Mouse (Mus musculus): ENCODE data around the gene Hoxb8. TPM values are rescaled to one million over a fixed set of nuclear protein-coding genes. Genes with fewer than 3 reads are reported as not detected.

Gene Hoxb8
- total and polyA plus RNA-seq, 2 experiments, result 0.04 TPM; not detected in 1

GRCm38 (mm10) chr11:96289837-96290236 lies 8.1 kb downstream of the Hoxb8 start:
- Histone ChIP-seq H3K4me3 (ENCODE audit: insufficient read depth, low read depth, low read length) (no peak overlapping the region), H3K9ac (ENCODE audit: low read depth, low read length) (no peak overlapping the region), H3K27ac (replicated peaks; ENCODE audit: insufficient read depth, low read depth, low read length) (no peak overlapping the region), H3K36me3 (ENCODE audit: control insufficient read depth, insufficient read depth, low read length) (no peaks in the 10 kb centered on the region), H3K79me2 (ENCODE audit: control insufficient read depth, insufficient read depth, low read length) (no peaks in the 10 kb centered on the region), H3K27me3 (ENCODE audit: control insufficient read depth, insufficient read depth, low read length) (peaks cover 18% of the 10 kb centered on the region), H3K4me1 (ENCODE audit: control insufficient read depth, insufficient read depth, low read length) (no peaks in the 10 kb centered on the region)
- WGBS, result 32% methylated on average over 6 of the region's 6 CpGs
- TF ChIP-seq CTCF (IDR thresholded peaks at IDR 0.05; ENCODE audit: low read depth, low read length), result no peak
- no peak for TF ChIP-seq POLR2A (IDR thresholded peaks at IDR 0.05; ENCODE audit: extremely low read depth, insufficient read depth, low read length)
- DNase-seq (ENCODE audit: extremely low read depth, low read depth, low spot score), result no peak

- H3K4me3 ChIP-seq (ENCODE audit: insufficient read depth, low read depth, low read length), result no peak overlapping the region
- no peak overlapping the region for H3K9ac ChIP-seq (ENCODE audit: low read depth, low read length)
- DNase-seq (ENCODE audit: extremely low read depth, low read depth, low spot score), result no peak
- H3K4me1 ChIP-seq (ENCODE audit: control insufficient read depth, insufficient read depth, low read length), result no peaks in the 10 kb centered on the region
- H3K79me2 ChIP-seq (ENCODE audit: control insufficient read depth, insufficient read depth, low read length), result no peaks in the 10 kb centered on the region
- 30% methylated on average over 17 of the region's 17 CpGs for WGBS
- TF ChIP-seq CTCF (IDR thresholded peaks at IDR 0.05; ENCODE audit: low read depth, low read length), result no peak
- TF ChIP-seq POLR2A (IDR thresholded peaks at IDR 0.05; ENCODE audit: extremely low read depth, insufficient read depth, low read length), result no peak
- H3K27me3 ChIP-seq (ENCODE audit: control insufficient read depth, insufficient read depth, low read length), result peaks cover 19% of the 10 kb centered on the region
- no peaks in the 10 kb centered on the region for H3K36me3 ChIP-seq (ENCODE audit: control insufficient read depth, insufficient read depth, low read length)
- no peak overlapping the region for H3K27ac ChIP-seq (replicated peaks; ENCODE audit: insufficient read depth, low read depth, low read length)
Measured at GRCm38 (mm10) chr11:96290705-96291355, 9.1 kb downstream of the Hoxb8 start.

GRCm38 (mm10) chr11:96291681-96292564 lies 10.2 kb downstream of the Hoxb8 start, which contains the start of gene Hoxb6:
Hoxb6 (plus strand) TSS chr11:96292476.
- H3K79me2 ChIP-seq (ENCODE audit: control insufficient read depth, insufficient read depth, low read length), result no peaks in the 10 kb centered on the region
- peaks cover 21% of the 10 kb centered on the region for H3K27me3 ChIP-seq (ENCODE audit: control insufficient read depth, insufficient read depth, low read length)
- H3K27ac ChIP-seq (replicated peaks; ENCODE audit: insufficient read depth, low read depth, low read length), result no peak within 1 kb of the TSS
- 14% methylated on average over 22 of the region's 22 CpGs for WGBS
- H3K9ac ChIP-seq (ENCODE audit: low read depth, low read length), result no peak within 1 kb of the TSS
- no peaks in the 10 kb centered on the region for H3K4me1 ChIP-seq (ENCODE audit: control insufficient read depth, insufficient read depth, low read length)
- no peaks in the 10 kb centered on the region for H3K36me3 ChIP-seq (ENCODE audit: control insufficient read depth, insufficient read depth, low read length)
- TF ChIP-seq POLR2A (IDR thresholded peaks at IDR 0.05; ENCODE audit: extremely low read depth, insufficient read depth, low read length), result no peak
- TF ChIP-seq CTCF (IDR thresholded peaks at IDR 0.05; ENCODE audit: low read depth, low read length), result no peak
- DNase-seq (ENCODE audit: extremely low read depth, low read depth, low spot score), result no peak
- H3K4me3 ChIP-seq (ENCODE audit: insufficient read depth, low read depth, low read length), result no peak within 1 kb of the TSS

- TF ChIP-seq CTCF (IDR thresholded peaks at IDR 0.05; ENCODE audit: low read depth, low read length) (no peak), POLR2A (IDR thresholded peaks at IDR 0.05; ENCODE audit: extremely low read depth, insufficient read depth, low read length) (no peak)
- Histone ChIP-seq H3K4me1 (ENCODE audit: control insufficient read depth, insufficient read depth, low read length) (no peaks in the 10 kb centered on the region), H3K4me3 (ENCODE audit: insufficient read depth, low read depth, low read length) (no peak overlapping the region), H3K36me3 (ENCODE audit: control insufficient read depth, insufficient read depth, low read length) (no peaks in the 10 kb centered on the region), H3K79me2 (ENCODE audit: control insufficient read depth, insufficient read depth, low read length) (no peaks in the 10 kb centered on the region), H3K27me3 (ENCODE audit: control insufficient read depth, insufficient read depth, low read length) (peaks cover 15% of the 10 kb centered on the region; the same call in 1 of the 2 replicates), H3K27ac (replicated peaks; ENCODE audit: insufficient read depth, low read depth, low read length) (no peak overlapping the region), H3K9ac (ENCODE audit: low read depth, low read length) (no peak overlapping the region)
- 5% methylated on average over 12 of the region's 12 CpGs for WGBS
- DNase-seq (ENCODE audit: extremely low read depth, low read depth, low spot score), result no peak
Measured at GRCm38 (mm10) chr11:96292565-96293301, 11.0 kb downstream of the Hoxb8 start.

- Histone ChIP-seq H3K27me3 (ENCODE audit: control insufficient read depth, insufficient read depth, low read length) (peaks cover 15% of the 10 kb centered on the region; the same call in 1 of the 2 replicates), H3K36me3 (ENCODE audit: control insufficient read depth, insufficient read depth, low read length) (no peaks in the 10 kb centered on the region), H3K9ac (ENCODE audit: low read depth, low read length) (no peak overlapping the region), H3K4me1 (ENCODE audit: control insufficient read depth, insufficient read depth, low read length) (no peaks in the 10 kb centered on the region), H3K27ac (replicated peaks; ENCODE audit: insufficient read depth, low read depth, low read length) (no peak overlapping the region), H3K4me3 (ENCODE audit: insufficient read depth, low read depth, low read length) (no peak overlapping the region), H3K79me2 (ENCODE audit: control insufficient read depth, insufficient read depth, low read length) (no peaks in the 10 kb centered on the region)
- DNase-seq (ENCODE audit: extremely low read depth, low read depth, low spot score), result no peak
- 15% methylated on average over 22 of the region's 22 CpGs for WGBS
- no peak for TF ChIP-seq CTCF (IDR thresholded peaks at IDR 0.05; ENCODE audit: low read depth, low read length)
Measured at GRCm38 (mm10) chr11:96293302-96293921, 11.7 kb downstream of the Hoxb8 start.

All from liver, adult 2 months (tissue).